Mouse (Mus musculus) c-Kit-positive CD71-positive TER-119-positive erythroid progenitor cells, embryonic 14.5 days (primary cell): ENCODE results near the gene Atp5k.
A peak's percentile ranks its signal among the peaks of the same experiment; 100 is the strongest.

Experiments
- DNase-seq: peaks from one replicate; pipeline ENCODE4 v3.0.0-alpha.2; 2013; ENCODE audit warnings: low spot score

Atp5k gene

DNA sequence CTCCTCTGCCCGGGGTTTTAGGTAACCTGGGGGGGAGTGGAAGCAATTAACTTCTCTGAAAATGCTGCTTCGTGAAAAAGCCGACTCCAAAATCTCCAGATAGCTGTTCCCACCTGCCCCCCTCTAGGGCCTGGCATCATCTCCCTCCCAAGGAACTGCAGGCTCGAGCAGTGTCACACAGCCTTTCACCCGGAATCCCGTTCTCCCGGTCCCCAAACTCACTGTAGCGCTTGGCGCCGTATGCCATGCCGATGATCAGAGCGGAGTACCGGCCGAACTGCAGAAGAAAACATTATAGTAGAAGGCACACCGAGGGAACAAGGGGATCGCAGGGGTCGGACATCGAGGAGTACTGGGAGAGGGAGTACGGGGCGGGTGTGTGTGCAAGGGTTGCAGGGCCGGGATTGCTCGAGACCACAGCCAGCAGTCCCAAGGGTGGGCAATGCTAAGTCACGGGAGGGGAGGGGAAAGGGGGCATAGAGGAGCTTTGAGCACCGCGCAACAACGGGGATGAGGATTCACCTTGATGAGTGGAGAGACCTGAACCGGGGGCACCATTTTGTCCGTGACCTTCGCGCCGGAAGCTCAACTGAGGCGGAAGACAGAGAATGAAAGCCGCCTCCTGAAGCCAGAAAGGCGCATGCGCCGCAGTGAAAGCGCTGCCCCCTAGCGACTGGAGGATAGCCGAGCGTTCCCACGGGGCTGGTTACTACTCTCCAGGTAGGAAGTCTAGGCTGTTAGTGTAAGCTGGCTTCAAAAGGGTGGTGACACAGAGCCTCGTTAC is at the start of gene Atp5k:
TSS of gene Atp5k (minus strand) at position 645 of the 784 bp plus-strand sequence.
- peak; percentile 93 for DNase-seq

DNA sequence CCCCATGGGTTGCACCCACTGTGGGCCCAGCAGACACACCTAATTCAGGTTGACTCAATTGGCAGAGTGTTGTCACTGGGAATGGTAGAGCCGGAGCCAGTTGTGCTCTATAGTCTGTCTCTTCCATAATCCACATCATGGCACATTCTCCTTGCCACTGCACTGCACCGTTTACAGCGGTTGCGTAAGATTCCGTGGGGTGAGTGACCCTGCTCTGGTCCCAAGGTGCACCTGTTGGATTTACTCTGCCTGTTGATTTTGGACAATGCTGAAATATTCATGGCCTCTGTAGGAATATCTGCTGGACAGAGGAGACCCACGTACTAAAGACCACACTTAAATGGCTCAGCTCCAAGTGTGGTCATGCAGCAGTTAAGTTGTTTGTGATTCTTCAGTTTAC is 48.8 kb upstream of the Atp5k start:
- DNase-seq, result no peak

DNA sequence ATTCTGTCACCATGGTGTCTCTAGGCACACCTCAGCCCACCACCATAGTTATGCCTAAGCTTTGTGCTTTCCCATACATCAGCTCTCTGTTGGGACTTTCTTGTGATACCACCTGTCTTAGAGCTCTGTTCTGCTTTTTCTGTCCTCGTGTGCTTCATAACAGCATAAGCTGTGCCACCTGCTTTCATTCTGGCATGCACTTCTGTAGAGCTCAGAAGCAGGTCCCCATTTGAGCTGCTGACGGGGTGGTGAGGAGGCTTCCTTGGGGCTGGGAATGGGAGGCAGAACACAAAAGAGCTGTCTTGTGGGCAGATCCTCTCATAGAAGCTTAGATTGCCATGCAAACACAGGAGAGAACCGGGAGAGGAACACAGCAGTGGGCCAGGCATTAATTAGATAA is 41.7 kb upstream of the Atp5k start:
- DNase-seq, result no peak

DNA sequence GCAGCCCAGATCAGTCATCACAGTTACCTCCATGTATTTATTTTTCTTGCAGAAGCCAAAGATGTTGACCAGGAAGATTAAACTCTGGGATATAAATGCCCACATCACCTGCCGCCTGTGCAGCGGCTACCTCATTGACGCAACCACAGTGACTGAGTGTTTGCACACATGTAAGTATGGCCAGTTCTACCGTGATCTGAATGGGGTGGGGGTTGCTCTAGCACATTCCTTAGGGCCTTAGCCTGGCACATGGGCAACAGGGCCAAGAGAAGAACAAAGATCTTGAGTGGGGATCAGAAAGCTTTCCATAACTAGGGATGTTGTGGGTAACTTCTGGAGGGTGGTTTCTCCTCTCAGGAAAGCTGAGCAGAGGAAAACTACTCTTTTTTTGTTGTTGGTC is 39.5 kb upstream of the Atp5k start:
- DNase-seq, result no peak

DNA sequence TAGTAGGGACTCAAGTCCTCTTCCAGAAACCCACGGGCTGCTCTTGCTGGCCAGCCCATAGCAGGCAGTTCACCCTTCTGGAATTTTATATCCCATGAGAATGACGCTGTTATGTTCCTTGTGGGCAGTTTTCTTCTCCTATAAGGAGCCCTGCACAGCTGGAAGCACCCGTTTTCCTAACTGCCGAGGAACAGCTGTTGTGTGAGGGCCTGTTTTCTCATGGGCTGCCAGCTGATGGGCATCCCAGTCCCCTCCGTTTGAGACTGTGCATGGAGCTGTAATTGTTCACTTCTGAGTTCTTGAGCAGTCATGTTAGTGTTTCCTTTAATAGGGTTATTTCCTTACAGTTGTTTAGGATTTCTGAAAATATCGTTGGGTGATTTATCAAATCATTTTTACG is 35.4 kb upstream of the Atp5k start:
- no peak for DNase-seq

DNA sequence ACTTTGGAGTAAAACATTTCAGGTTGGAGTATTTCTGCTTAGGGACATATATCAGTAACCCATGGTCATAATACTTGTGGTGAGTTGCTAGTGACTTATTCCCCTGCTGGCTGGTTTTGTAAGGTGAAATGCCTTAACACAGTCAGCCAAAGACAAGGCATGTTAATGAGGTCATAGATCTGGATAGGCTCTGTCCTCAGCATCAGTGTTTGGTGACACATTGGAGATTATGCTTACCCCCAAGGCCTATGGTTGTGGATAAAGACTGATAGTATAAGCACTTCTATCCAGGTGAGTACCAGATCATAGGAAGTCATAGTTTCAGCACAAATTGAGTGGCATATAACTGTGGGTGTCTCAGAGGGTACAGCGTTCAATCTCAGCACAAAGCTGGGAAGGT is 32.4 kb upstream of the Atp5k start:
- peak; percentile 28 for DNase-seq

DNA sequence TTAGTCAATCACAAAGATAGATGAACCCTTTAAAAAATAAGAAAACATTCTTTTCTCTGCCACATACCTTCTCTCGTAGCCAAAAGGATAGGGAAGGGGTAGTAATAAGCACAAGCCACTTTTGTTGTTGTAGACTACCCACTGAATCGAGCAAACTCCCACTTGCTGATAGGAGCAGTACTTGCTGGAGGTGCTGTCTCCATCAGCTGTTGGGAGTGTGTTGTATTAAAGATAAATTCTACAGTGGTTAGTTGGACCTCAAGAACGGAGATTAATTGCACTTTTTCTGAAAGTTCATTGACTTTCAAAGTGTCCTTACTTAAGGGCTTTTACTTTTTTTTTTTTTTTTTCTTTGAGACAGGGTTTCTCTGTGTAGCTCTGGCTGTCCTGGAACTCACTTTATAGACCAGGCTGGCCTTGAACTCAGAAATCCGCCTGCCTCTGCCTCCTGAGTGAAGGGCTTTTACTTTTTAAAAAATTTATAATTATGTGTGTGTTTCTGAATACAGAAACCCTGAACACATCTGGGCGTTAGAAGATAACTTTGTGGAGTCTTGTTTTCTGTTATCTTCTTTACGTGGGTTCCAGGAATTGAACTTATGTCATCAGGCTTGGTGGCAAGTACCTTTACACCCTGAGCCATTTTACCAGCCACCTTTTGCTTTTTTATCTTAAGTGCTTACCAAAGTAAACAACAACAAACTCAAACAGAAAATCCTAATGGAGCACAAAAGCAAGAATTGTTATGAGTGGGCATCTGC is 31.1 kb upstream of the Atp5k start:
- peak; percentile 74 for DNase-seq

DNA sequence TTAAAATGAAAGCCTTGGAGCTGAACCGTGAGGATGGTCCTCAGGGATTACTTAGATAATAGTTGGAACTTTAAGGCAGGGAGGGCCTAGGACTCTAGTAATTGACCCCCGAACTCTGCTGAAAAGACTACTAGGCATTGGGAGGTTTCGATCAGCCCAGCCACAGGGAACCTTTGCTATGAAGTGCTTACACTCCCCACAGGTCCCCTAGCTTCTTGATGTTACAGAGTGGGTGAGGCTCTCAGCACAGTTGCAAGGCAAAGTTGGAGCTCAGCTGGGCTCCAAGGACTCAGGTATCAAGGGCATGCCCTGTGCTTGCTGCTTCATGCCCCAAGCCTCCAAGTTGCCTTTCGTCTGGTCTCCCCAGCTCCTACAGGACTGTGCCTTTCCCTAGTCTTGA is 28.2 kb upstream of the Atp5k start:
- DNase-seq, result peak; percentile 24

DNA sequence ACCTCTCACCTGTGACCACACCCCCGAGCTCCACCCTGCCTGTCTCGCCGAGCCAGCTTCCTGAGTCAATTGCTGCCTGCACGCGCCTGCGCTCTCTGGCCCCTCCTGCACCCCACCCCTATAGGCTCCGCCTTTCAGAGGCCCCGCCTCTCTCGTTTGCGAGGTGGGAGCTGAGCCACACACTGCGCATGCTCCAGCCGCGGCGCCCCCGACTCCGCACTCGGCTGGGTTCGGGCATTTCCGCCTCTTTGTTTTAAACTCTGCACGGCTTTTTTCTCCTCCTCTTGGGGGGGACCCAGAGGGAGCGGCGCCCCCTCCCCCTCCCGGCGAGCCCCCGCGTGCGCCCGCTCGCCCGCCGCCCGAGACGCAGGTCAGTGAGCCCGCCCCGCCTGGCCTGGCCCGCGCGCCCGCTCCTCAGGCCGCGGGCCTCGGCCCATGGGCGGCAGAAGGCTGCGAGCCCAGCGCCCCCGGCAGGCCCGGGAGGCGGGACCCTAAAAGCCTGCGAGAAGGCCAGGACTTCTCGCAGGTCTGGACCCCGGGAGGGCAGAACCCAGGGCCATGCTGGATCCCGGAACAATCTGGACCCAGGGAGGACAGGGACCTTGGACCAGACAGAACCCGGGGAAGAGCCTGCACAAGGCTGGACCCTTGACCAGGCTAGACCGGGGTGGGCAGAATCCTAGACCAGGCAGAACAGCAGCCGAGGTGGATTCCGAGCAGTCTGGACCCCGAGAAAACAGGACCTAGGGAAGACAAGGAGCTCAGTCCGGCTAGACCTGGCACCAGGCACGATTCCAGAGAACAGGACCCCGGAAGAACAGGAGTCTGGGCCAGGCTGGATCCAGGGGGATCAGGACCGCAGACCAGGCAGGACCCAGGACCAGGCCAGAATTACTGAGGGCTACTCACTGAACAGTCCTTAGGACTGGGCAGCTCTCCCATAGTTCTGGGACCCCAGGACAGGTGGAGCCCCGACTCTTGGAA is 27.1 kb upstream of the Atp5k start, which contains the start of gene Pcgf3:
TSS of gene Pcgf3 (plus strand) at position 151 of the 984 bp plus-strand sequence.
- peak; percentile 95 for DNase-seq

DNA sequence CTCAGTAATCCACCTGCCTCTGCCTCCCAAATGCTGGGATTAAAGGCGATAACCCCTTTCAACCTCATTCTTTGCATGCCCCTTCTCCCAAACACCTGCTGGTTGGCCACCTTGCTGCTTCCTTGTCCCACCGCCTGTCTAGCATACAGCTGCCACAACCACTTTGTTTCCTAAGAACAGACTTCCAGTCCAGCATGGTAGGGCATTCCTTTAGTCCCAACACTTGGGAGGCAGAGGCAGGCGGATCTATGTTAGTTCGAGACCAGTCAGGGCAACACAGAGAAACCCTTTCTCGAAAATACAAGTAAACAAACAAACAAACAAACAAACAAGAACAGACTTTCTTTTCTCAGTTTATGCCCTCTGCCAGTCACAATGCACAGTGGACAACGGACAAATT is 26.2 kb upstream of the Atp5k start:
- DNase-seq, result no peak

DNA sequence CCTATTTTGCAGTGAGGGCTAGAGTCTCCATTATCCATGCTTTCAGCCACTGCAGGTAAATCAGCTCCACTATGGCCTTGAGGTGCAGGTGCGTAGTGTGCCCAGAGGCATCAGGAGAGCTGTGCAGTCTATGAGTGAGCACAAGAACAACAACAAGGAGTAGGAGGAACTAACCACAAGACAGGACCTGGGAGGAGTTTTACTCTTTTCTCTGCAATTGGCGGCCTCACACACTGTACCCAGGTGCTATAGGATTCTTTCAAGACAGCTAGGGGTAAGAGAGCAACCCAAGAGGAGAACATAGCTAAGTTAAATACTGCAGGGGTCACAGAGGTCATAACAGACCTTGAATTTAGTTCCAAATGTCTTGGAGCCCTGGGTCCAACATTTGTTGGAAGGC is 24.5 kb upstream of the Atp5k start:
- no peak for DNase-seq

DNA sequence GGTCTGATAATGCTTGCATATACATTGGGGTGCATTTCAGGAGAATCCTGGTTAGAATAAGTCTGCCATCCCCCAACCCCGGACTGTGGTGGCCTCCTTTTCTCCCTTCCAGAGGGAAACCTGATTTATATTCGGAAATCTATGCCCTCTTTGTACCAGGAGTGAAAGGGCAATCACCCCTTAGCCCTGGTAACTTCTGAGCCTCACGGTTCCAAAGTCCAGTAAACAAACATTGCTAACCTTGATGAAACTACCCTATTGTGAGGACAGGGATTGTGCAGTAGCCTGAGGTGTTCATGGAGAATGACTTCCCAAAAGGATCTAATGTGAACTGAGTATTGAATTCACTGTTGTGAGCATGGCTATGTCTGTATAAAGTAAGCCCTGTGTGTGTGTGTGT is 19.8 kb upstream of the Atp5k start:
- DNase-seq, result no peak

DNA sequence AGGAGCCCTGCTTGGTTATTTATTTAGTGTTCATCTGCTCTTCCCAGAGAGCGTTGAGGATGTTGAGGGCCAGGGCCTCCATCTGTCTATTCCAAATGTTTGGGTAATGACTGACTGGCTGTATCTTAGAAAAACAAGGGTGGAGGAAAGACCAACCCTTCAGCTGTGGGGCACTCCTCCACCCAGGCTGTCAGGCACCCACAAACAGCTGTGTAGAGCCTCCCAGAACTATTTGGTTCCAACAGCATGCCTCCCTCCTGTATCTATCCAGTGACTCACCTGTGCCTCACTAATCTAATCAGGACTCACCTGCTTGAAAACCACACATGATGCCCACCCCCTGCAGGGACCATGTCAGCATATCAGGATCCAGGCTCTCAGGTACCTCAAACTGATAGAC is 18.2 kb upstream of the Atp5k start:
- DNase-seq, result no peak

DNA sequence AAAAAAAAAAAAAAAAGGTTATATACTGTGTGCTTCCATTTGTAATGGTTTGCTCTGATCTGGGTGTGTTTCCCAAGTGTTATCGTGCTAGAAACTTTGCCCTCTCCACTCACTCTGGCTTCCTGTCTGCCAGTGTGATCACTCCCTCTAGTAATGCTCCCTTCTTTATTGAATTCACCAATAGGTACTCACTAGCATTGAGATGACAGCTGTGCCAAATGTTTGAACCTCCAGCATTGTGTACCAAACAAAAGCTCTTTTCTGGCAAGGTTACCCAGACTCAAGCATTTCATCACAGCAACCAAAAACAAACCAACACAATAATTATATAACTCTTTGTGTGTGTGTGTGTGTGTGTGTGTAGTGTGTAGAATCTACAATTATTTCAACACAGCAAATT is 17.4 kb upstream of the Atp5k start:
- no peak for DNase-seq

DNA sequence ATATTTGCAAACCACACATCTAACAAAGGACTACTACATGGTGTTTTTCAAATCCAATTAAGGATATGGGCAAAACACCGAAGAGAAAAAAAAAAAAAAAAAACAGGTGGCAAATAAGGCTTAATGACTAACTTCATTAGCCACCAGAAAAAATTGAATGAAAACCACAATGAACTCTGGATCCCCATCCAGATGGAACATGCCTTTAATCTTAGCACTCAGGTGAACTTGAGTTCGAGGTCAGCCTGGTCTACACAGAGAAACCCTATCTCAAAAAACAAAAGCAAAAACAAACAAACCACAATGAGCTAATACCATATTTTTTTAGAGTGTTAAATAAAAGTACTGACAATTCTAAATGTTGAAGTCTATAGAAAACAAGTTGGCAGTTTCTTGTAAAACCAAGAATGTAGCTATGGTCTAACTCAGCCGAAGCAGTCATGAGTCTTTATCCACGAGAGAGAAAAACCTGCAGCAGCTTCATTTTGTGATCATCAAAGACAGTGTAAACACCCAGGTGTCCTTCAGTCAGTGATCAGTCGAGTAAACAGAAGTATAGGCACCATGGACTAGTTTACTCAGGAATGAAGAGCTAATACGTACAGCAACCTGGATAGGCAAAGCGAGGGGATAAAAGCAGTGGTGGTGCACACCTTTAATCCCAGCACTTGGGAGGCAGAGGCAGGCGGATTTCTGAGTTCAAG is 16.7 kb upstream of the Atp5k start:
- DNase-seq, result no peak

DNA sequence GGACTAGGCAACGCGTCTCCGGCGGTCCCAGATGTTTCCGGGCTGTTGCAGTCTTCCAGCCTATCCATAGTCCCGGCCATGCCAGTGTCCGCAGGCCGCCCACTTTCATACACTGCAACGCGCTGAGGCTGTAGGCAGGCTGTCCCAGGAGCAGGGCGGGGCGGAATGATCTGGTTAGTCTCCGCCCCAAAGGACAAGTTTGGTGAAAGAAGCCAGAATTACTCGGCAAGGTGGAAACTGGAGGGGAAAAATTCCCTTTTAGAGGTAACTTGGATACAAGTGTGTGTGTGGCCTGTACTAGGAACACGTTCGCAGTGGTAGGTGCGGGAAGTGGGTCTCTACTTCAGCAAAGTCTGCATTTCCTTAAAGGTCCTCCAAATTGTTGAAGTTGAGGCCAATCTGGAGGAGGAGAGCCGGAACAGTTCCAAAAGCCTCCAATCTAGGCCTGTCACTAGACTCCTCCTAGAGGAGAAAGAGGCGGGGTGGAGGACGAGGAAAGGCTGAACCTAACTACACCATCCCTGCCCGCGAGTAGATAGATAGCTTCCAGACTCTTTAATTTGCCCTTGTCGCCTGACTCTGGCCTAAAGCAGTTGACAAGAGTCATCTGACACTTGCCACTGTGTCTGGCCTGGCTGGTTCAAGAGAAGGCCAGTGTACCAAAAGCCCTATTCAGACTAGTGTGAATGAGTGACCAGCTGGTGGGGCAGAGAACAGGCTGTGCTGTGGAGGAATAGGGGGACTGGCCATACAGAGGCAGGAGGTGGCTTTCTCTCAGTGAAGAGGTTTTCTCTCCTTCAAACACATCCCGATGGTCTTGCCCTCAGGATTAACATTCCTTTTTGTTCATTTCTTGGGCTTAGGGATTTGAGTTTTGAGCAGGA is 14.8 kb upstream of the Atp5k start, which contains the start of gene Mfsd7a:
TSS of gene Mfsd7a (minus strand) at position 107 of the 884 bp plus-strand sequence.
- no peak for DNase-seq

DNA sequence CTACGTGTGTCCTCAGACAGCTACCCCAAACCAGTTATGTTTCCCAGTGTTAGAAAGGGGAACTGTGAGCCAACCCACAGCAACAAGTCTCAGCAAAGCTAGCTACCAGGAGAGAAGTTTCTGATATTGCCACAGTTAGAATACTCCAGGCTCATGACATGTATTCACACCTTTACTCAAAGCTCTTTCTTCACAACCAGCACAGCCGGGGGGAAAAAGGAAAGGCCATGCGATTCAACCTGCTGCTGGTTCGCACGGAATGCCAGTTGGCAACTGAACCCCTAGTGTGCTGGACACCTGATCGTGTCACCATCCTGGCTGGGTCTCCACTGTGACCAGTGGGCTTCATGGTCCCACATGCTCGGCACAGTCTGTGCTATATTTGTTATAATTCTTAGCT is 13.6 kb upstream of the Atp5k start:
- no peak for DNase-seq

DNA sequence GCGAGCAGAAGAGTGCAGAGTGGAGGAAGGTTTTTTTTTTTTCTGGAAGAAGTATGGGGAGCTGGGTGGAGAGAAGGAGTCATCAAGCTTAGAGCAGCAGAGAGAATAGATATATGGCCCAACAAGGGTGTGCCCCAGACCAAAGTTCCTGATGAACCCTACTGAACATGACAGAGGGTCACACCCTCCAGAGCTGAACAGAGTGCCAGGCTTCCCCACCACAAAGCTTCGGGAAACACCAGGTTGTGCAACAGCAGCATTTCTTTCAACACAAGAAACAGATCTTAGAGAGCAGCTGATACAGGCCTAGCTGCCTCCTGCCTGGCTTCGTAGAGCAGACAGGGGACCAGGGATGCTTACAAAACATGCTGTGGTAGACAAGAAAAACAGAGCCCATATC is 12.7 kb upstream of the Atp5k start:
- no peak for DNase-seq

DNA sequence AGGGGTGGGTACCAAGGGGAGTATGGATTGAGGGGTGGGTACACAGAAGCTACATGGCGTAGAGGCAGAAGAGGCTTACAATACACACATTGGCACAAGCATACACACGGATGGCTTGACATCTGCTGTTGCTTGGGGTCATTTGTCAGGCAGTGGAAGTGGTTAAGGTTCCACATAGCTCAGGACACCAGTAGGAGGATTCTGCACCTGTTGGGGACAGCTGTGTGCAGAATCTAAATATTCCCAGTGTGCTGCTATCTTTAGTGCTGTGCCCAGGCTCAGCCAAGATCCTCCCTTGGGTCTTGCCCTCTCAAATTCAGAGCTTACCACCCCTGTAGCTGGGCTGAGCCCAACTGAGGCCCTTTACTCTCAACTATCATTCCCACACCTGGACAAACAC is 1.9 kb upstream of the Atp5k start:
- DNase-seq, result no peak

DNA sequence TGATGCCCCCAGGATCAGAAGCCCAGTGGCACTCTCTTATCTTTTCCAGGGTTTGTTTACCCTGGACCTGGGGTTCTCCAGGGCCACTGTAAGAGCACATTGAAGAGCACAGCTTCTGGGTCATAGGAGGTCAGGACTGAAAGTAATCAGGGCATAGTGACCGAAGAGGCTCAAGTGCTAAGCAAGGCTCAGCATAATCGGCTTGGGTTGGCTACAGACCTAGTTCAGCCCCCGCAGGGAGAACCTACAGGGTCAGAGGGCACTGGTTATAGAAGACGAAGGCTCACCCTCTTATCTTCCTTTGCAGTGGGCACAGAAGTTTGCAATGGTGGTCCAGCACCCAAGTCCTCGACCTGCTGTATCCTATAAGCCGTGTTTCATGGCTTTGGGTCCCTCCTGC is 3.1 kb downstream of the Atp5k start:
- no peak for DNase-seq

DNA sequence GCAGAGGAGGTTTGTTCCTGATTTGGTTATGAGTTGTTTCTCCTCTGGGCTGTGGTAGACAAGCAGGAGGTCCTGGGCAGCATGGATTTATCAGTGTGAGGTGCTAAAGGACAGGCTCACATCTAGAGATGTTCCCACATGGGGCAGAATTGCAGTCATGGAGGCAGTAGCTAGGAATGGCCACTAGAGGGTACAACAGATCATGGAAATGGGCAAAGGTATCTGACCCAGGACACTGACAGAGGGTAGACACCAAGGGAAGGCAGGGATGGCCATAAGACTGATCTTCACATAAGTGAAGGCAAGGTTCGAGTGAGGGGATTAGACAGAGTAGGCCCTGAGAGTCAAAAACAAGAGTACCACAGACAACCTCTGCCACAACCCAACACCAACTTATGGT is 7.1 kb downstream of the Atp5k start:
- peak; percentile 64 for DNase-seq
